Mouse (Mus musculus) cortical plate, adult 2 months (tissue): ENCODE measurements at regions not wholly inside any gene's neighbourhood (a gene's known extent, or its start where the extent isn't known, plus 50 kb on each side); places are given as distances from the start of the nearest gene placed in this dataset.

ENCODE experiments used
- CTCF ChIP-seq: fragments of 200-500 bp; IDR thresholded peaks from 2 replicates; pipeline ENCODE4 v1.5.1; 2011; ENCODE audit warnings: mild to moderate bottlenecking, control low read depth, low read length; ENCODE audit not compliant: insufficient read depth; ENCODE audit errors: extremely low read depth
- POLR2A ChIP-seq: fragments of 200-500 bp; IDR thresholded peaks from 2 replicates; pipeline ENCODE4 v1.6.1; 2011; ENCODE audit warnings: mild to moderate bottlenecking, low read length, control low read depth; ENCODE audit not compliant: insufficient read depth; ENCODE audit errors: extremely low read depth

DNA sequence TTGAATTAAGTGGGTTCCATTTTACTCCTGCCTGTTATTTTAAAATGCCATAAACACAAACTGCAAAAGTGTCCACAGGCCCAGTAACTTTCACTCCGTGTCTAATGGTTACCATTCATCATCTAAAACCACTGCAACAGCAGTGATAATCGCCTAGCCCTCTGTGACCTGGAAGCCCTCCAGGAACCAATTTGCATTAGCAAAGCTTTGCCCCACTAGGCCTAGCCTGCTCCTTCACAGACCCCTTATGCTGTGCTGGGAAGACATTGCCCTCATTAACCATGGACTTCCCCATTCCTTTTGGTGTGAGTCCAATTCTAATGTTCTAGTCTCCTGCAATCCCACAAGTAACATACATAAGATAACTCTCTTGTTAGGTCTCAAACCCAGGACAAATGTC lies 277.3 kb upstream of the Prkd1 start:
- no peak for TF ChIP-seq POLR2A
- no peak for TF ChIP-seq CTCF
